Mouse (Mus musculus): ENCODE measurements at regions not wholly inside any gene's neighbourhood (a gene's known extent, or its start where the extent isn't known, plus 50 kb on each side); places are given as distances from the start of the nearest gene placed in this dataset.

- no peak for ATAC-seq (ENCODE audit: low FRiP score, low read depth)
These were observed 453.1 kb upstream of the Cwc22 start for GRCm38 (mm10) chr2:78399236-78399635.

DNA sequence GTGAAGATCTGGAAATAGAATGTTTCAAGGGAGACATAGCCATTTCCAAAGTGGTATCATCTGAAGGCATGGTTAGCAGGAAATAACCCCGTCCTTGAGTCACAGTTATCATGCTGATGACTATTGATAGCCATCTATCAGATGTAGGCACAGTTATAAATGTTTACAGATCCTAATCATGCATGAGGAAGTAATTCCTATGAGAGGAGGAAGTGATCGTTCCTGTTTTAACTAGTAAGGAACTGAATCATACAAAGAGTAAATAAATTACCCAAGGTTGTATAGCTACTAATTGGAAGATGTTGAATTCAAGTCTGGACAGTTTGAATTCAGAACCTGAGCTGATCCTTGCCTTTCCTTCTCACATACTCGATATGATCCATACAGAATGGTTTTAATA is 450.7 kb upstream of the Cwc22 start:
- Histone ChIP-seq H3K9me3 (ENCODE audit: control insufficient read depth, low read length) (no peaks in the 10 kb centered on the region), H3K36me3 (ENCODE audit: control insufficient read depth, insufficient read depth, low read length) (no peaks in the 10 kb centered on the region), H3K4me1 (ENCODE audit: control insufficient read depth, insufficient read depth, low read length) (no peaks in the 10 kb centered on the region), H3K4me3 (replicated peaks; ENCODE audit: low read length) (no peak overlapping the region), H3K9ac (ENCODE audit: low read depth, low read length, severe bottlenecking) (no peak overlapping the region), H3K27ac (replicated peaks; ENCODE audit: low read depth, low read length) (no peak overlapping the region), H3K27me3 (ENCODE audit: control insufficient read depth, insufficient read depth, low read length) (no peaks in the 10 kb centered on the region), H3K4me2 (replicated peaks; ENCODE audit: low read depth, low read length, severe bottlenecking) (no peak overlapping the region)
- ATAC-seq (ENCODE audit: low FRiP score, low read depth) (no peak), DNase-seq (ENCODE audit: low spot score) (no peak)
- TF ChIP-seq POLR2A (IDR thresholded peaks at IDR 0.05; ENCODE audit: borderline replicate concordance, extremely low read depth, insufficient read depth, insufficient read length): no peak
- WGBS: 85% methylated on average over 3 of the region's 3 CpGs

More at GRCm38 (mm10) chr2:78399236-78399635, 453.1 kb upstream of the Cwc22 start:
- Histone ChIP-seq H3K36me3 (ENCODE audit: control insufficient read depth, insufficient read depth, low read length) (no peaks in the 10 kb centered on the region), H3K4me1 (ENCODE audit: control insufficient read depth, insufficient read depth, low read length) (no peaks in the 10 kb centered on the region), H3K4me3 (replicated peaks; ENCODE audit: low read length) (no peak overlapping the region), H3K9ac (ENCODE audit: low read depth, low read length, severe bottlenecking) (no peak overlapping the region), H3K27me3 (ENCODE audit: control insufficient read depth, insufficient read depth, low read length) (no peaks in the 10 kb centered on the region), H3K27ac (replicated peaks; ENCODE audit: low read depth, low read length) (no peak overlapping the region), H3K9me3 (ENCODE audit: control insufficient read depth, low read length) (no peaks in the 10 kb centered on the region), H3K4me2 (replicated peaks; ENCODE audit: low read depth, low read length, severe bottlenecking) (no peak overlapping the region)
- TF ChIP-seq POLR2A (IDR thresholded peaks at IDR 0.05; ENCODE audit: borderline replicate concordance, extremely low read depth, insufficient read depth, insufficient read length): no peak
- no peak for DNase-seq (ENCODE audit: low spot score)

DNA sequence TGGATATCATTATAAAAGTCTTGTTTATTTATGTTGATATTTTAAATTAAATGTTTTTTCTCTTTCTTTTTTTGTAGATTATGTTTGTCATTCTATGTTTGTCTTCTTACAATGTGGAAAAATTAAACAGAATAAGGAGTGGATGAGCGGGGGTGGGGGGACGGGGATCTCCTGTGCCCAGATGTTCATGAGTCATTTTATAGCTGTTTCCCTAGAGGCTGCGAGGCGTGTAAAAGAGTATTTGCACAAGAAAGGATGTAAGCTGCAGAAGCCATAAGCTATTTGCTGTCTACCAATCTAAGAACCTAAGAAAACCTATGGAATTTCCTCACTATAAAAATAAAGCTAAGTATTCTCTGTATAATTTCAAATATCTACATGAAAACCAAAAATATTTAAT is 446.9 kb upstream of the Cwc22 start:
- no peak overlapping the region for H3K4me2 ChIP-seq (replicated peaks; ENCODE audit: low read depth, low read length, severe bottlenecking)
- H3K9me3 ChIP-seq (ENCODE audit: control insufficient read depth, low read length): no peaks in the 10 kb centered on the region
- no peak for ATAC-seq (ENCODE audit: low FRiP score, low read depth)
- no peak overlapping the region for H3K9ac ChIP-seq (ENCODE audit: low read depth, low read length, severe bottlenecking)
- no peaks in the 10 kb centered on the region for H3K4me1 ChIP-seq (ENCODE audit: control insufficient read depth, insufficient read depth, low read length)
- H3K27ac ChIP-seq (replicated peaks; ENCODE audit: low read depth, low read length): no peak overlapping the region
- WGBS: 23% methylated on average over 4 of the region's 4 CpGs
- H3K36me3 ChIP-seq (ENCODE audit: control insufficient read depth, insufficient read depth, low read length): no peaks in the 10 kb centered on the region
- H3K4me3 ChIP-seq (replicated peaks; ENCODE audit: low read length): no peak overlapping the region
- H3K27me3 ChIP-seq (ENCODE audit: control insufficient read depth, insufficient read depth, low read length): no peaks in the 10 kb centered on the region
- no peak for TF ChIP-seq POLR2A (IDR thresholded peaks at IDR 0.05; ENCODE audit: borderline replicate concordance, extremely low read depth, insufficient read depth, insufficient read length)
- DNase-seq (ENCODE audit: low spot score): no peak

DNA sequence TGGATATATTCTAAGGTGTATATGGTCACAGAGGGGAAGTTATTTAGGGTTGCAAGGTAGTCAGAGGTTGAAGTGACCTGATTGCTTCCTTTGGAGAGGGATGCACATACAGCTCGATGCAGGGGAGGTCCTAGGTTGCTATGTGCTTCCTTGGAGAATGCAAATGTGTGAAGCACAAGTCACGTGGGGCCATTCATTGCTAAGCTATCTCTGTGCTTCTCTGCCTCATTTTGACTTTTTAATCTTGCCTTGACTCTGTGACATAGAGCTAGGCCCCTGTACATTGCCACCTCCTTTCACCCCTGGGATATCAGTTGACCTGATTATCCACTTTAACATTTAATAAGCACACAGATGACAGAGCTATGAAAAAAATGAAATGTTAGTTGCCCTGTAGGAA is 446.2 kb upstream of the Cwc22 start:
- 71% methylated on average over 2 of the region's 2 CpGs for WGBS
- no peak for TF ChIP-seq POLR2A (IDR thresholded peaks at IDR 0.05; ENCODE audit: borderline replicate concordance, extremely low read depth, insufficient read depth, insufficient read length)
- no peak overlapping the region for H3K4me3 ChIP-seq (replicated peaks; ENCODE audit: low read length)
- no peak overlapping the region for H3K9ac ChIP-seq (ENCODE audit: low read depth, low read length, severe bottlenecking)
- H3K4me2 ChIP-seq (replicated peaks; ENCODE audit: low read depth, low read length, severe bottlenecking): no peak overlapping the region
- no peaks in the 10 kb centered on the region for H3K4me1 ChIP-seq (ENCODE audit: control insufficient read depth, insufficient read depth, low read length)
- H3K27ac ChIP-seq (replicated peaks; ENCODE audit: low read depth, low read length): no peak overlapping the region
- no peak for DNase-seq (ENCODE audit: low spot score)
- no peaks in the 10 kb centered on the region for H3K9me3 ChIP-seq (ENCODE audit: control insufficient read depth, low read length)
- H3K36me3 ChIP-seq (ENCODE audit: control insufficient read depth, insufficient read depth, low read length): no peaks in the 10 kb centered on the region
- H3K27me3 ChIP-seq (ENCODE audit: control insufficient read depth, insufficient read depth, low read length): no peaks in the 10 kb centered on the region
- no peak for ATAC-seq (ENCODE audit: low FRiP score, low read depth)

GRCm38 (mm10) chr2:78388001-78388400 is 441.8 kb upstream of the Cwc22 start:
- no peaks in the 10 kb centered on the region for H3K27me3 ChIP-seq (ENCODE audit: control insufficient read depth, insufficient read depth, low read length)
- no peak overlapping the region for H3K27ac ChIP-seq (replicated peaks; ENCODE audit: low read depth, low read length)
- no peak overlapping the region for H3K9ac ChIP-seq (ENCODE audit: low read depth, low read length, severe bottlenecking)
- no peak overlapping the region for H3K4me2 ChIP-seq (replicated peaks; ENCODE audit: low read depth, low read length, severe bottlenecking)
- no peak for ATAC-seq (ENCODE audit: low FRiP score, low read depth)
- no peak for DNase-seq (ENCODE audit: low spot score)
- H3K9me3 ChIP-seq (ENCODE audit: control insufficient read depth, low read length): no peaks in the 10 kb centered on the region
- H3K36me3 ChIP-seq (ENCODE audit: control insufficient read depth, insufficient read depth, low read length): no peaks in the 10 kb centered on the region
- 62% methylated on average over 4 of the region's 4 CpGs for WGBS
- H3K4me3 ChIP-seq (replicated peaks; ENCODE audit: low read length): no peak overlapping the region
- no peak for TF ChIP-seq POLR2A (IDR thresholded peaks at IDR 0.05; ENCODE audit: borderline replicate concordance, extremely low read depth, insufficient read depth, insufficient read length)
- H3K4me1 ChIP-seq (ENCODE audit: control insufficient read depth, insufficient read depth, low read length): no peaks in the 10 kb centered on the region

DNA sequence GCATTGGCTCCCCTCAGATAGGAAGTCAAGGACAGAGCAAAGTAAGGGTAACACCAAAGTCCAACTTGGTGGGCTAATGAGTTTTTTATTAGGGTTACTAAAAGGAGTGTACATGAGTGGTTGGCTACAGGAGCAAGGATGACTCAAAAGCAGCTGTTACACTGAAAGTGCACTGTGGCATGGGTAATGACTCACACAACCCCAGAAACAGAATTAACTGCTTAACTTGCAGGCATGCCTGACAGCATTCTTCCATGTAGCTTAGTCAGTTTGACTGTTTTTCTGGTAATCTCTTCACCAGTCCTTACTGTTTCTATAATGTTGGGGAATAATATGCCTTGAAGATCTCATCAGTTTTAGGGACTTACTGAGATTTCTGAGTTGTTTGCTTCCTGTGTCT is 435.1 kb upstream of the Cwc22 start:
- no peaks in the 10 kb centered on the region for H3K9me3 ChIP-seq (ENCODE audit: control insufficient read depth, low read length)
- no peaks in the 10 kb centered on the region for H3K4me1 ChIP-seq (ENCODE audit: control insufficient read depth, insufficient read depth, low read length)
- ATAC-seq (ENCODE audit: low FRiP score, low read depth): no peak
- no peak overlapping the region for H3K4me2 ChIP-seq (replicated peaks; ENCODE audit: low read depth, low read length, severe bottlenecking)
- H3K27me3 ChIP-seq (ENCODE audit: control insufficient read depth, insufficient read depth, low read length): no peaks in the 10 kb centered on the region
- no peaks in the 10 kb centered on the region for H3K36me3 ChIP-seq (ENCODE audit: control insufficient read depth, insufficient read depth, low read length)
- no peak overlapping the region for H3K9ac ChIP-seq (ENCODE audit: low read depth, low read length, severe bottlenecking)
- H3K4me3 ChIP-seq (replicated peaks; ENCODE audit: low read length): no peak overlapping the region
- no peak for TF ChIP-seq POLR2A (IDR thresholded peaks at IDR 0.05; ENCODE audit: borderline replicate concordance, extremely low read depth, insufficient read depth, insufficient read length)
- no peak overlapping the region for H3K27ac ChIP-seq (replicated peaks; ENCODE audit: low read depth, low read length)
- DNase-seq (ENCODE audit: low spot score): no peak
